Mouse (Mus musculus): ENCODE results near the gene Adar. TPM values are rescaled to one million over a fixed set of nuclear protein-coding genes. Genes with fewer than 3 reads are reported as not detected.
A peak's percentile ranks its signal among the peaks of the same experiment; 100 is the strongest.

The Adar gene
- polyA plus RNA-seq, 1 experiment from 2014 or later = 13.6 TPM

DNA sequence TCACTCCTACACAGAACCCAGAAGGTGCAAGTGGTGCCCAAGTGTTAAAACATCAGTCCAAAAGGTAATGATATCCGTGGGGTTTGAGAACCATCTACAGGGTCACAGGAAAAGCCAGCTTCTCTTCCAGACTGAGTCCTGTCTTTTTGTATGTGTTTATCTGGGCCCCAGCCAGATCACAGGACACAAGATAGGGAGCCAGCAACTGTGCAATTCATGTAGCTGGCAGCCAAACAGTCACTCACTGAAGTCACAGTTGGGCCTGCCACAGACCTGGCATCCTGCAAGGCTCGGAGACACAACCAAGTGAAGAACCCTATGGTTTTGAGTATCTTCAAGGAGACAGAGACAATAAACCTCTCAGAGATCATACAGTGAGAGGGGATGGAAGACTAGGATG, 43.0 kb downstream of the Adar start:
- no peaks in the 10 kb centered on the region; the same call in 1 of the 2 replicates for H3K36me3 ChIP-seq
- H3K9me3 ChIP-seq (replicated peaks) = no peaks in the 10 kb centered on the region
- H3K27me3 ChIP-seq (ENCODE audit: low read depth, poor library complexity, severe bottlenecking) = no peaks in the 10 kb centered on the region
- DNase-seq (ENCODE audit: low spot score) = no peak
- H3K4me3 ChIP-seq = no peak overlapping the region
- H3K27ac ChIP-seq (replicated peaks) = no peak overlapping the region
- WGBS = 90% methylated on average over 2 of the region's 2 CpGs
- H3K4me1 ChIP-seq = peaks cover 24% of the 10 kb centered on the region; the same call in 1 of the 2 replicates

DNA sequence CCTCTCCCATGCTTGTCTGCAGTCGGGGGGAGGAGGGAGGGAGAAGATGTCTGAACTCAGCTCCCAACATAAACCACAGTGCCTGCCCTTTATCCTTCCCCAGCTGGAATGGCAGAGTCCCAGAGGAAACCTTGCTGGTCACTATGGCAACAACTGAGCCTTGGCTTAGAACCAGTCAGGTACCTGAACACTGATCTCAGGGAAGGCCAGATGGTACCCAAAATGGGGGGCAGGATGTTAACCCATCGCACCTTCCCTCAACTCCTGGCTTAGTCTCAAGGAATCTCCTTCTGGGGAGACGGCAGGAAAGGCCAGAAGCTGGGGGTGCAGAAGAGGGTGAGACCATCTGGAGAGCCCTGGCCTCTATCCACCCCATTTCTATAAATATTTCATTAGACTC, 45.0 kb downstream of the Adar start:
- Histone ChIP-seq H3K9me3 (replicated peaks) (no peaks in the 10 kb centered on the region), H3K27ac (replicated peaks) (0 out of 2 replicates have a peak overlapping the region, but pooled peaks have one; percentile 1), H3K36me3 (no peaks in the 10 kb centered on the region; the same call in 1 of the 2 replicates), H3K4me3 (peak overlapping the region; percentile 30; the same call in 1 of the 2 replicates), H3K4me1 (peaks cover 39% of the 10 kb centered on the region), H3K27me3 (ENCODE audit: low read depth, poor library complexity, severe bottlenecking) (peaks cover 14% of the 10 kb centered on the region)
- no peak for DNase-seq (ENCODE audit: low spot score)
- 70% methylated on average over 3 of the region's 3 CpGs for WGBS

DNA sequence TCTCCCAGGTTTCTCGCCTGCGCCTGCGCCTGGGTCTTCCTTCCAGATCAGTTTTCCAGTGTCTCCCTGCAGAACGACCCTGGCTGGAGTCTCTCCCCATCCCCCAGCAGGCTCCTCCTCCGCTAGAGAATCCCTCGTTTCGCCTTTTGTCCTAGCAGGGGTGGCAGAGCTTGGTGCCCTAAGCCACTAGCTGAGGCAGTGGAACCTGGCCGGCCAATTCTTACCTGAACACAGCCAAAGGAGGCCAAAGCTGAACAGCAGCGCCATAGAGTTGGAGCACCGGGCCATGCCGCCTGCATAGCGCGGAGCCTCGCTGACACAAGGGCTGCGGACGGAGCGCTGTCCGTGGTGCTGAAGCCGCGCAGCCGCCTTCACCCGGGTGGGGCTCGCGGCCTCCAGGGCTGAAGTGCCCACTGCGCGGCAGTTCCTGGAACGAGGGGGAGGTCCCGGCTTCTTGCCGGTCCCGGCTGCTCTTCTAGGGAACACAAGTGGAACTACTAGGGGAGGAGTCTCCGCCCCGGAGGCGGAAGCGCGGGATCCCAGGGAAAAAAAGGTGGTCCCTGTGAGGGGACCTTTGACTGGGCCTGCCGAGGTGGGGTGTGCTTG, 49.4 kb downstream of the Adar start, which contains the start of gene Chrnb2:
Gene Chrnb2 (minus strand): TSS at position 514 of the 606 bp plus-strand sequence.
- Histone ChIP-seq H3K4me3 (peak within 1 kb of the TSS; percentile 56), H3K4me1 (peaks cover 34% of the 10 kb centered on the region), H3K36me3 (no peaks in the 10 kb centered on the region; the same call in 1 of the 2 replicates), H3K9me3 (replicated peaks) (no peaks in the 10 kb centered on the region), H3K27me3 (ENCODE audit: low read depth, poor library complexity, severe bottlenecking) (peaks cover 24% of the 10 kb centered on the region), H3K27ac (replicated peaks) (peak within 1 kb of the TSS; percentile 74)
- DNase-seq (ENCODE audit: low spot score) = peak; percentile 84
- under 1% methylated on average over 36 of the region's 36 CpGs for WGBS

DNA sequence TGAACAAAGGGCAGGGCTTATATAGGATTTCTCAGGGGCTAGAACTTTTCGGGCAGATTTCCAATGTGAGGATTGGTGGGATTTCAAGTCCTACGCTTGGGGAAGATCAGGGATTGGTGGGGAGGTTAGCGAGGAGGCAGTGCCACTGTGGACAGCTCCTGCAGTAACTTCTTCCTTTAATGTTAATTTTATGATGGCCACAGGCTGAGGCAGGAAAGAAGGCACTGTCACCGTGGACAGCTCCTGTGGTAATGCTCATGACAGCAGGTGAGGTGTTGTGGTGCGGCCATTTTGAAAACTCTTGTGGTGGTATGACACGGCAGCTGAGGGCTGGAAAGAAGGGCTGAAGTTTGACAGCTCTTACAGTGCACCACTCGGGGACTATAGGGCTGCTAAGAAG, 54.8 kb downstream of the Adar start:
- H3K27ac ChIP-seq (replicated peaks) = no peak overlapping the region
- peaks cover 39% of the 10 kb centered on the region for H3K4me1 ChIP-seq
- no peaks in the 10 kb centered on the region for H3K9me3 ChIP-seq (replicated peaks)
- DNase-seq (ENCODE audit: low spot score) = no peak
- H3K4me3 ChIP-seq = no peak overlapping the region
- peaks cover 12% of the 10 kb centered on the region for H3K27me3 ChIP-seq (ENCODE audit: low read depth, poor library complexity, severe bottlenecking)
- 78% methylated on average over 7 of the region's 7 CpGs for WGBS
- no peaks in the 10 kb centered on the region for H3K36me3 ChIP-seq

DNA sequence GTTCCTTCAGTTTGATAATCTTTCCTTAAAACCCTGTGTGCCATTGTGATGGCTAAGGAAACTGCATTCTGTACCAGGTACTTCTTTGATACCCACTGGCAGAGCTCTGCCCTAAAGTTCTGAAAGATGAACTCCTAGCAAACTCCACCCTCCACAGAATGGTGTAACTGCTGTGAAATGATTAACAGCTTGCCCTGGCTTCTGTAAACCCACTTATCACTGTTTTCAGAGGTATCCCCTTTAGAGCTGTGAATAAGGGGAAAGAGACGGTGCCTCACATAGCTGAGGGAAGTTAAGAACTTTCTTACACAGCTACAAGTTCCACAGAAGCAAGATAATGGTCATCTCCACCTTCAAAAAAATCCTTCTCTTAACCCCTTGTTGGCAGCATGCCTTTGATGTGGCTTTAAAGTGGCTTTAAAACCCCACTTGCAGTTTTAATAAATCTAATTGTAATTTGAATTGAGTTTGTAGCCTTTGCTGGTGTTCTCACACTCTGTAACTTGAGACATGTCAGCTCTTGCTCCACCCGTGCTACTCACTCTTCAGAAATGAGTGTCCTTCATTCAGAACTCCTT, 55.7 kb downstream of the Adar start:
- no peaks in the 10 kb centered on the region for H3K9me3 ChIP-seq (replicated peaks)
- H3K4me1 ChIP-seq = peaks cover 43% of the 10 kb centered on the region
- 60% methylated on average over 2 of the region's 2 CpGs for WGBS
- 0 out of 2 replicates have a peak, but pooled peaks cover 4% of the 10 kb centered on the region for H3K27me3 ChIP-seq (ENCODE audit: low read depth, poor library complexity, severe bottlenecking)
- H3K4me3 ChIP-seq = no peak overlapping the region
- no peak for DNase-seq (ENCODE audit: low spot score)
- peaks cover 5% of the 10 kb centered on the region for H3K36me3 ChIP-seq
- H3K27ac ChIP-seq (replicated peaks) = no peak overlapping the region

DNA sequence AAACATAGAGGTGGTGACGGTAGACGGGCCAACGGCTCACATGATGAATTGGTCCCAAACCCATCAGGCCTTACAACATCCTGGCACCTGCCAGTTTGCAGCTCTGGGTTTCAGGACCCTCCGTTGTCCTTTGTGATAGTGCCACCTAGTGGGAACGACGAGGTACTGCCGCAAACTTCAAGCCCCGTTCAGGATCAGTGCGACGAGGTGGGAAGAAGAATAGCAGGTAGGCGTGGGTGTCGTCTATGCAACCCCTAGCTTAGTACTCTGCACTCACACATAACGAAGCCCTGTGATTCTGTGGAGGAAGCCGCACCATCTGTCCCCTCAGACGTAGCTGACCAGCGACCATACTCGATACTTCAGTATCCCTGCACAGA, 57.8 kb downstream of the Adar start:
- H3K4me1 ChIP-seq = peaks cover 49% of the 10 kb centered on the region
- H3K27ac ChIP-seq (replicated peaks) = peak overlapping the region; percentile 98
- peaks cover 26% of the 10 kb centered on the region for H3K36me3 ChIP-seq
- WGBS = 2% methylated on average over 17 of the region's 17 CpGs
- H3K4me3 ChIP-seq = peak overlapping the region; percentile 99
- H3K27me3 ChIP-seq (ENCODE audit: low read depth, poor library complexity, severe bottlenecking) = no peaks in the 10 kb centered on the region
- DNase-seq (ENCODE audit: low spot score) = peak; percentile 87
- H3K9me3 ChIP-seq (replicated peaks) = no peaks in the 10 kb centered on the region

DNA sequence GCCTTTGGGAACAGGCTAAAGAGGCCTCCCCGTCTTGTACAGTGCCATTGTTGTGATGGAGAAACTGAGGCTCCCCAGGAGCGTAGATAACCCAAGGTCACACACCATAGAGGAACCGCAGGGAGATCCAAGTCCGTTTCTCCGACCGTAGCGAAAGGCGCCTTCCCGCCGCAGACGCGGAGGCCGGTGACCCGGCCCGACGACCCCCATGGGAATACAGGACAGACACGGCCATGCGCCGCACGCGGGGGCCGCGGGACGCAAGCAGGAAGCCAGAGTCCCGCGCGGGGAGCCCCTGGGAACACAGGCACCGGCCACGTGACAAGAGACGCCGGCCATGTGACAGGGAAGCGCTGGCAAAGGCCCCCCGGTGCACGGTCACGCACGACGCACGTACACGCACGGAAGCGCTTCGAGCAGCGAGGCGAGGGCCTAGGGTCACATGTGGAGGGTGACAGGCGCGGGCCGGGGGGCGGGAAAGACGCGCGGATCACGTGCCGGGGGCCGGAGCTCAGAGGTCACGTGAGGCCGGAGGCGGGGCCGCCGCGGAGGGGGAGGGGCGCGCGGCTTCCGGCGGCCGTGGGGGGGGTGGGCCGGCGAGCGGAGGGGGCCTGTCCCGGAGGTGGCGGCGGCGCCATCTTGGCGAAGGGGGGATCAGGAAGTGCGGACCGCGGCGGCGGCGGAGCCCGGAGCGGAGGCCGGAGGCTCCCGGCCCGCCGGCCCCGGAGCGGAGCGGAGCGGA, 58.3 kb downstream of the Adar start, which contains the start of gene Ube2q1:
Gene Ube2q1 (plus strand): TSS at position 649 of the 742 bp plus-strand sequence.
- under 1% methylated on average over 89 of the region's 90 CpGs for WGBS
- Histone ChIP-seq H3K36me3 (peaks cover 31% of the 10 kb centered on the region), H3K4me3 (peak within 1 kb of the TSS; percentile 99), H3K27ac (replicated peaks) (peak within 1 kb of the TSS; percentile 98), H3K9me3 (replicated peaks) (no peaks in the 10 kb centered on the region), H3K4me1 (peaks cover 49% of the 10 kb centered on the region), H3K27me3 (ENCODE audit: low read depth, poor library complexity, severe bottlenecking) (no peaks in the 10 kb centered on the region)
- peak; percentile 94 for DNase-seq (ENCODE audit: low spot score)

DNA sequence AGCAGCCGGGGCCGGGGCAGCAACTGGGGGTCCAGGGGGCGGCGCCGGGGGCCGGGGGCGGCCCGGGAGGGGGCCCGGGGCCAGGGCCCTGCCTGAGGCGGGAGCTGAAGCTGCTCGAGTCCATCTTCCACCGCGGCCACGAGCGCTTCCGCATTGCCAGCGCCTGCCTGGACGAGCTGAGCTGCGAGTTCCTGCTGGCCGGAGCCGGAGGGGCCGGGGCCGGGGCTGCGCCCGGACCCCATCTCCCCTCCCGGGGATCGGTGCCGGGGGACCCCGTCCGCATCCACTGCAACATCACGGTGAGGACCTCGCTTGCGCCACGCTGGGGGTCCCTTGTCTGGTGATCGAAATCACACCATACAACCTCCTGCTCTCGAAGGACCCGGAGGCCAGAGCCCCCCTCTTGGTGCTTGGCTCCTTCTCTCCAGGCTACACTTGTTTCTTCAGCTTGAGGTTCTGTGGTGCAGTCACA, 59.0 kb downstream of the Adar start:
- Histone ChIP-seq H3K9me3 (replicated peaks) (no peaks in the 10 kb centered on the region), H3K4me3 (peak overlapping the region; percentile 99), H3K27me3 (ENCODE audit: low read depth, poor library complexity, severe bottlenecking) (no peaks in the 10 kb centered on the region), H3K27ac (replicated peaks) (peak overlapping the region; percentile 98), H3K4me1 (peaks cover 49% of the 10 kb centered on the region), H3K36me3 (peaks cover 38% of the 10 kb centered on the region)
- DNase-seq (ENCODE audit: low spot score) = no peak
- WGBS = under 1% methylated on average over 27 of the region's 37 CpGs

DNA sequence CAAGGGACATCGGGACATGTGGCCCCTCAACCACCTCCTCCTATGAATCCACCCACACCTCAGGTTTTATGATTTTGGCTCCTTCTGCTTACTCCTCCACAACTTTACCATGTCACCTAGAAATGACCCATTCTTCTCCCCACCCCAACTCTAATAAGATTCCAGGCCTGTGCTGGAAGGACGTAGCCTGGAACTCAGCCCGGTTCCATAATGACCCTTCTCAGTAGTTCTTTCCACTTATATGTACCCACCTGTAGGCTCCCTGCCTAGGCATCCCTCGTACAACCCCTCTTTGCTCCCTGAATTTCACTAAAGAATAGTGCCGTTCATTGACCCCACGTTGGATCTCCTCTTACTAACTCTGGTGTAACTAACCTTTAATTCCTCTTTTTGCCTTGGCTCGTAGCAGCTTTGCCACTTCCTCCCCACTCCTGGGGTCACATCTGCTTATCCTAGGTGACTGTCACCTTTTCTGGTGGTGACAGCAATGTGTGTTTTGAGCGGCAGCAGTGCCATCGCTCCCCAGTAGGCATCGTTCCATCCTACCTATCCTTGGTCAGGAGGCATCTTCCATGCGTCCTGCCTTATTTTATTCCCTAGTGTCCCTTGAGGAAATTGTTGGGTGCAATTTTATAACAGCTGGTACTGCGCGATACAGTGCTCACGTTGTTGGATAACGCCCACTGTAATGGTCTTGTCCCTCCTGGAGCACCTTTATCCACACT, 59.6 kb downstream of the Adar start:
- Histone ChIP-seq H3K4me1 (peaks cover 49% of the 10 kb centered on the region), H3K27ac (replicated peaks) (peak overlapping the region; percentile 98), H3K9me3 (replicated peaks) (no peaks in the 10 kb centered on the region), H3K4me3 (peak overlapping the region; percentile 99), H3K27me3 (ENCODE audit: low read depth, poor library complexity, severe bottlenecking) (no peaks in the 10 kb centered on the region), H3K36me3 (peaks cover 44% of the 10 kb centered on the region)
- 61% methylated on average over 15 of the region's 15 CpGs for WGBS
- DNase-seq (ENCODE audit: low spot score) = no peak

DNA sequence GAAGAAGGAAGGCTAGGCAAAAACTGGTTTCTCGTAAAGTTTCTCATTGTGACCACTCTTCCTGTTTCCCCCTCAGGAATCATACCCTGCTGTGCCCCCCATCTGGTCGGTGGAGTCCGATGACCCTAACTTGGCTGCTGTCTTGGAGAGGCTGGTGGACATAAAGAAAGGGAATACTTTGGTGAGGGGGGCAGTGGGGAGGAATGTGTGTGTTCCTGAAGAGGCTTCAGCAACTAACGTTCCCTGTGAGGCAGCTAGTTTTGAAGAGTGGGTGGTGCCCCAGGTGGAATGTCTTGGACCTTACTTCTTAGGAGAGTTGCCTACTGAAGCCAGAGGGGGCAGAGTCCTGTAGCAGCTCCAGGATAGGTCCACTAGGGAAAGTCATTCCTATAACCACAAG, 61.2 kb downstream of the Adar start:
- Histone ChIP-seq H3K27ac (replicated peaks) (no peak overlapping the region), H3K36me3 (peaks cover 60% of the 10 kb centered on the region), H3K4me3 (no peak overlapping the region), H3K4me1 (peaks cover 47% of the 10 kb centered on the region), H3K27me3 (ENCODE audit: low read depth, poor library complexity, severe bottlenecking) (no peaks in the 10 kb centered on the region), H3K9me3 (replicated peaks) (no peaks in the 10 kb centered on the region)
- WGBS = 85% methylated on average over 4 of the region's 4 CpGs
- DNase-seq (ENCODE audit: low spot score) = no peak

DNA sequence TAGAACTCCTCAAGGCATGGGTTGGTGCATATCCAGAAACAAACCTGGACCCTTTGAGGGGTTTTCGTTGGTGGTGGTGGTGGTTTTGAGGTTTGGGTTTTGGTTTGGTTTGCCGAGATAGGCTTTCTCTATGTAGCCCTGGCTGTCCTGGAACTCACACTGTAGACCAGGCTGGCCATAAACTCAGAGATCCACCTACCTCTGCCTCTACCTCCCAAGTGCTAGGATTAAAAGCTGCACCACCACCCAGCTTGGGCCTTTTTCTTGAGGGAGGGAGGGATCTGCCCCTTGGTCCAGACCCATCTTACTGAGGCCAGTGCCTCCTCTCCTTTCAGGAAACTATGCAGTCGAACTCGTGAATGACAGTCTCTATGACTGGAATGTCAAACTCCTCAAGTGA, 65.3 kb downstream of the Adar start:
- Histone ChIP-seq H3K9me3 (replicated peaks) (no peaks in the 10 kb centered on the region), H3K4me1 (peaks cover 17% of the 10 kb centered on the region), H3K4me3 (no peak overlapping the region), H3K27me3 (ENCODE audit: low read depth, poor library complexity, severe bottlenecking) (no peaks in the 10 kb centered on the region), H3K36me3 (peaks cover 91% of the 10 kb centered on the region), H3K27ac (replicated peaks) (no peak overlapping the region)
- 88% methylated on average over 4 of the region's 4 CpGs for WGBS
- no peak for DNase-seq (ENCODE audit: low spot score)

DNA sequence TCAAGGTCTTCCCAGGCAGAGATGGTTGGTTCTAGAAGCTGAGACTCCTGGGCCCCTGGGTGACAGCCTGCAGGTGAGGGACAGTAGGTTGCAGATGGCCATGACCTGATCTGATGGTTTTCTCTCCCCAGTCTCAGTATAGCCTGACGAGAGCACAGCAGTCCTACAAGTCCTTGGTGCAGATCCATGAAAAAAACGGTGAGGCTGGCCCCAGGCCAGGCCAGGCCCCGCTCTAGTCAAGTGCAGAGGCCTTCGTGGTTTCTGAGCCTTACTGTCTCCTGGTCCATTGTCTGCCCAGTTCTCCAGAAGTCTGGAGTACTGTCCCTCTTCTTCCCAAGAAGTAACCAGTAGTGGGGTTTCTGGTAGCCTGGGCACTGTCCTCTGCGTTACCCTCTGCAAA, 66.8 kb downstream of the Adar start:
- Histone ChIP-seq H3K27ac (replicated peaks) (no peak overlapping the region), H3K4me1 (peaks cover 11% of the 10 kb centered on the region), H3K9me3 (replicated peaks) (no peaks in the 10 kb centered on the region), H3K36me3 (peaks cover 76% of the 10 kb centered on the region), H3K27me3 (ENCODE audit: low read depth, poor library complexity, severe bottlenecking) (no peaks in the 10 kb centered on the region), H3K4me3 (no peak overlapping the region)
- WGBS = 88% methylated on average over 5 of the region's 5 CpGs
- DNase-seq (ENCODE audit: low spot score) = no peak
